Mouse (Mus musculus) macrophage (primary cell): ENCODE data around the gene AW822073. TPM values are rescaled to one million over a fixed set of nuclear protein-coding genes. Genes with fewer than 3 reads are reported as not detected.
"Not testable (repeated sequence)": the region's sequence is repeated elsewhere in the genome, so short reads cannot be mapped to it uniquely, and the experiment has no call there.

Experiments used
- H3K27ac ChIP-seq: fragments of 350-480 bp; formaldehyde crosslinking; 2 replicates; pipeline ENCODE4 v1.9.0; 2021
- H3K36me3 ChIP-seq: fragments of 350-480 bp; formaldehyde crosslinking; 2 replicates; pipeline ENCODE4 v1.9.0; 2021; ENCODE audit errors: inconsistent target
- H3K4me3 ChIP-seq: fragments of 350-480 bp; formaldehyde crosslinking; 2 replicates; pipeline ENCODE4 v1.9.0; 2021; ENCODE audit errors: inconsistent target
- H3K79me2 ChIP-seq: fragments of 350-480 bp; formaldehyde crosslinking; 2 replicates; pipeline ENCODE4 v1.9.0; 2021; ENCODE audit errors: inconsistent target
- WGBS: methylation state at CpG from one replicate; pipeline ENCODE4 v1.1.7; 2026; ENCODE audit warnings: inconsistent platforms; ENCODE audit not compliant: missing documents; 5-methylcytosine and 5-hydroxymethylcytosine counted together
- polyA plus RNA-seq: library from polyadenylated mRNA; stranded (reverse); fragments of 250-400 nt; gene quantifications from 3 replicates; pipeline ENCODE4 v1.2.4, GENCODE M21; 2018; ENCODE audit warnings: inconsistent platforms
- total RNA-seq, 78 experiments: library from RNA; depleted of rRNA; stranded (reverse); fragments of 250-400 nt; gene quantifications; 1 replicate in 9 of 78; 2 replicates in 24 of 78; 3 replicates in 43 of 78; 4 replicates in 2 of 78; pipeline ENCODE4 v1.2.4; 2018; ENCODE audit warnings: inconsistent platforms in 56 of 78

AW822073 gene
- not detected for total RNA-seq (2018; cell fraction: chromatin; rRNA removed)
- total RNA-seq (2018; cell fraction: cytosol; rRNA removed) = not detected
- not detected for total RNA-seq (2018; cell fraction: nucleus; rRNA removed)
- not detected in 3 replicates for polyA plus RNA-seq

- not testable (repeated sequence) for H3K79me2 ChIP-seq
- WGBS = 85% methylated on average over 17 of the region's 18 CpGs
Measured at GRCm38 (mm10) chr10:58224827-58225785, at the start of gene AW822073. AW822073 (minus strand) TSS chr10:58224930.

GRCm38 (mm10) chr10:58258466-58258865 lies 33.7 kb upstream of the AW822073 start:
- WGBS = 85% methylated on average over 5 of the region's 5 CpGs
- no peak overlapping the region for H3K4me3 ChIP-seq

More at GRCm38 (mm10) chr10:58224827-58225785, at the start of gene AW822073:
- not testable (repeated sequence) for H3K4me3 ChIP-seq, H3K27ac ChIP-seq, H3K36me3 ChIP-seq

GRCm38 (mm10) chr10:58255954-58256353 lies 31.2 kb upstream of the AW822073 start:
- peak overlapping the region; percentile 76 for H3K4me3 ChIP-seq
- H3K79me2 ChIP-seq = no peaks in the 10 kb centered on the region; the same call in 1 of the 2 replicates
- 2% methylated on average over 4 of the region's 4 CpGs for WGBS
- H3K27ac ChIP-seq = no peak overlapping the region
- peaks cover 19% of the 10 kb centered on the region for H3K36me3 ChIP-seq

More at GRCm38 (mm10) chr10:58258466-58258865, 33.7 kb upstream of the AW822073 start:
- no peaks in the 10 kb centered on the region; the same call in 1 of the 2 replicates for H3K79me2 ChIP-seq
- no peak overlapping the region for H3K27ac ChIP-seq
- H3K36me3 ChIP-seq = peaks cover 27% of the 10 kb centered on the region

GRCm38 (mm10) chr10:58255213-58255892 lies 30.6 kb upstream of the AW822073 start, which contains the start of gene Gcc2:
Gcc2 (plus strand) TSS chr10:58255497.
- peak within 1 kb of the TSS; percentile 24; the same call in 1 of the 2 replicates for H3K27ac ChIP-seq
- H3K79me2 ChIP-seq = no peaks in the 10 kb centered on the region; the same call in 1 of the 2 replicates
- peaks cover 19% of the 10 kb centered on the region for H3K36me3 ChIP-seq
- WGBS = 0% methylated on average over 51 of the region's 58 CpGs
- H3K4me3 ChIP-seq = peak within 1 kb of the TSS; percentile 76

GRCm38 (mm10) chr10:58254635-58255175 lies 30.0 kb upstream of the AW822073 start:
- Histone ChIP-seq H3K27ac (peak overlapping the region; percentile 24; the same call in 1 of the 2 replicates), H3K36me3 (peaks cover 14% of the 10 kb centered on the region), H3K79me2 (no peaks in the 10 kb centered on the region; the same call in 1 of the 2 replicates), H3K4me3 (peak overlapping the region; percentile 57)
- WGBS = 26% methylated on average over 6 of the region's 6 CpGs

- H3K27ac ChIP-seq = no peak overlapping the region
- no peaks in the 10 kb centered on the region for H3K79me2 ChIP-seq
- no peak overlapping the region for H3K4me3 ChIP-seq
- 86% methylated on average over 1 of the region's 1 CpGs for WGBS
- no peaks in the 10 kb centered on the region for H3K36me3 ChIP-seq
Measured at GRCm38 (mm10) chr10:58249535-58249934, 24.8 kb upstream of the AW822073 start.

GRCm38 (mm10) chr10:58238984-58239740 lies 14.4 kb upstream of the AW822073 start:
- whole genome bisulfite sequencing = 89% methylated on average over 7 of the region's 8 CpGs
- H3K4me3 ChIP-seq, H3K79me2 ChIP-seq: not testable (repeated sequence)

GRCm38 (mm10) chr10:58236613-58237012 lies 11.9 kb upstream of the AW822073 start, which contains the start of gene Gm4981:
Gm4981 (minus strand) TSS chr10:58236701.
- Histone ChIP-seq H3K79me2 (no peaks in the 10 kb centered on the region), H3K36me3 (no peaks in the 10 kb centered on the region), H3K4me3 (no peak within 1 kb of the TSS), H3K27ac (no peak within 1 kb of the TSS)
- 91% methylated on average over 10 of the region's 10 CpGs for WGBS

More at GRCm38 (mm10) chr10:58238984-58239740, 14.4 kb upstream of the AW822073 start:
- H3K27ac ChIP-seq, H3K36me3 ChIP-seq: not testable (repeated sequence)

GRCm38 (mm10) chr10:58234985-58235384 lies 10.3 kb upstream of the AW822073 start:
- 83% methylated on average over 4 of the region's 4 CpGs for WGBS
- not testable (repeated sequence) for H3K36me3 ChIP-seq, H3K79me2 ChIP-seq, H3K4me3 ChIP-seq, H3K27ac ChIP-seq

GRCm38 (mm10) chr10:58233740-58234121 lies 9.0 kb upstream of the AW822073 start:
- H3K4me3 ChIP-seq, H3K36me3 ChIP-seq, H3K79me2 ChIP-seq, H3K27ac ChIP-seq: not testable (repeated sequence)

- H3K79me2 ChIP-seq, H3K4me3 ChIP-seq, H3K27ac ChIP-seq, H3K36me3 ChIP-seq: not testable (repeated sequence)
- 91% methylated on average over 4 of the region's 10 CpGs for WGBS
Measured at GRCm38 (mm10) chr10:58233054-58233739, 8.5 kb upstream of the AW822073 start.

- WGBS = 90% methylated on average over 4 of the region's 8 CpGs
- H3K4me3 ChIP-seq, H3K27ac ChIP-seq, H3K36me3 ChIP-seq, H3K79me2 ChIP-seq: not testable (repeated sequence)
Measured at GRCm38 (mm10) chr10:58232641-58232969, 7.9 kb upstream of the AW822073 start, which contains the start of gene Duxf3. Duxf3 (minus strand) TSS chr10:58232675.

- H3K4me3 ChIP-seq, H3K79me2 ChIP-seq, H3K27ac ChIP-seq, H3K36me3 ChIP-seq: not testable (repeated sequence)
- WGBS = 89% methylated on average over 23 of the region's 35 CpGs
Measured at GRCm38 (mm10) chr10:58231779-58232640, 7.3 kb upstream of the AW822073 start.
